Mouse (Mus musculus) urinary bladder, adult 2 months (tissue): ENCODE results near the gene Thoc7. TPM values are rescaled to one million over a fixed set of nuclear protein-coding genes. Genes with fewer than 3 reads are reported as not detected.
"Not testable (repeated sequence)": the region's sequence is repeated elsewhere in the genome, so short reads cannot be mapped to it uniquely, and the experiment has no call there.

Source experiments
- DNase-seq: peaks from one replicate; pipeline ENCODE4 v3.0.0; 2022; ENCODE audit warnings: low spot score
- polyA plus RNA-seq: library from polyadenylated mRNA; depleted of rRNA; stranded (reverse); fragments of >200 nt; gene quantifications from 2 replicates; pipeline ENCODE4 v1.2.3, GENCODE M21; 2012; rRNA removed

Gene Thoc7
- 81.7 and 94.0 TPM in 2 replicates for polyA plus RNA-seq

- peak; percentile 61 for DNase-seq
Observed at GRCm38 (mm10) chr14:13961401-13962112, at the start of gene Thoc7, which contains the start of gene Atxn7. Thoc7 (minus strand) TSS chr14:13961852. Atxn7 (plus strand) TSS chr14:13961440.

DNA sequence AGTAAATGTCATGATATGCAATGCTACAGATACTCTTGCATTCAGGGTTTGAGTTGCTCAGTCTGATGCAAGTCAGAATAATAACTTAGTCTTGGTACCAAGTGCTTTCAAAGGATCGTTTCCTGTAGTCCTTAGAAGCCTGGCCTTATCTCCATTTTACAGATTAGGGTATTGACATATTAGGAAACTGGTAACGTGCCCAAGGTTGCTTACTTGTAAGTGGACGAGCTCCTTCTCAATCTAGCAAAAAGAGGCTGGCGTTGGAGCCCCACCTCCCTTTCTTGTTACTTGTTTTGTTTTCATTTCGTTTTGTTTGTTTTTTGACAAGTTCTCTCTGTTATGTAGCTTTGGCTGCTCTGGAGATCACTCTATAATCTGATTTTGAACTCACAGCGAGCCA, 48.1 kb upstream of the Thoc7 start:
- no peak for DNase-seq

DNA sequence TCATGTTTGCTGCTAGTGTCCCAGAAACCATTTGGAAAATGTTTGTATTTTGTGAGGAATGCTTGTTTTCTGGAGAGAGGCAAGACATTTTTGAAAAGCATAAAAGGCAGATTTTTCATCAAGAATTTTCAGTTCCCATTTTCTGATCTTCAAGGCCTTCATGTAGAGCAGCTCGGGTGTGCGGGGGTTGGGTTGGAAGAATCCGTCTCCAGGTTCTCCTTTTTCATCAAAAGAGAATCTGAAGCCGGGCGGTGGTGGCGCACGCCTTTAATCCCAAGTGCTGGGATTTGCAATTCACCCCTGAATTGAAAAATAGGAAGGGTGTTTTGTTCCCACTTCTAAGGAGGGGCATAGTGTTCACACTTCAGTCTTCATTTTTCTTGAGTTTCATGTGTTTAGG, 41.1 kb upstream of the Thoc7 start:
- DNase-seq = no peak

GRCm38 (mm10) chr14:13995206-13996097, 33.8 kb upstream of the Thoc7 start:
- DNase-seq = no peak

DNA sequence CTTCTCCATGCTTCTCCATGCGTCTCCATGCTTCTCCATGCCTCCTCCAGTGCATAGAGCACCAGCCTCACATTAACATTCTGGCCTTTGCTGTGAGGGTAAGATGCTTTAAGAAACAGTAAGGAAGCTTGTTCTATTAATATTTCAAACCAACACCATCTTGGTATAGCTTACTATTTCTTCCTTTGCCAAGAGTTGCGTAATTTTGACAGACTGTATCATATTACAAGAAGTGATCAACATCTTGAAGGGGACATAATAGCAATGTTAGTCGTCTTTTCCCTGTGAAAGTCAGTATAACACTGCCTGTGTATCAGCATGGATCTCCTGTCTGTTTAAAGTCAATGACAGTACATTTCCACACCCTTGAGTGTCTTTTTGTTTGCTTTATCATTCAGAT, 29.1 kb upstream of the Thoc7 start:
- no peak for DNase-seq

GRCm38 (mm10) chr14:13988397-13988796, 26.7 kb upstream of the Thoc7 start:
- no peak for DNase-seq

GRCm38 (mm10) chr14:13982174-13982573, 20.5 kb upstream of the Thoc7 start:
- no peak for DNase-seq

GRCm38 (mm10) chr14:13981286-13981685, 19.6 kb upstream of the Thoc7 start:
- no peak for DNase-seq

- DNase-seq = no peak
Observed at GRCm38 (mm10) chr14:13977498-13977897, 15.8 kb upstream of the Thoc7 start.

GRCm38 (mm10) chr14:13971644-13972234, 10.1 kb upstream of the Thoc7 start:
- no peak for DNase-seq

GRCm38 (mm10) chr14:13970513-13970912, 8.9 kb upstream of the Thoc7 start:
- DNase-seq = no peak

- DNase-seq = no peak
Observed at GRCm38 (mm10) chr14:13968476-13968875, 6.8 kb upstream of the Thoc7 start.

DNA sequence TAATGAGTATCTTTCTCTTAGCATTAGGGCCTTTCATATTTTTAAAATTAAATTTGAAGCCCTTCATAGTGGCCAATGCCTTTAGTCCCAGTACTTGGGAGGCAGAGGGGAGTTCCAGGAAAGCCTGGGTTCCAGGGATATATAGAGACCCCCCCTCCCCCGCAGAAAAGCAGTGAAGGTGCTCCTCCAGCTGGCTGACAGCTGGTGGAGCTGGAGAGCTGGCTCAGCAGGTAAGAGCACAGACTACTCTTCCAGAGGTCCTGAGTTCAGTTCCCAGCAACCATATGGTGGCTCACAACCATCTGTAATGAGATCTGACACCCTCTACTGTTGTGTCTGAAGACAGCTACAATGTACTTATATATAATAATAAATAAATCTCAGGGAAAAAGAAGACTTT, 6.0 kb upstream of the Thoc7 start:
- no peak for DNase-seq

GRCm38 (mm10) chr14:13963527-13963926, 1.9 kb upstream of the Thoc7 start:
- DNase-seq = no peak

- DNase-seq = no peak
Observed at GRCm38 (mm10) chr14:13962476-13962875, 824 bp upstream of the Thoc7 start.

DNA sequence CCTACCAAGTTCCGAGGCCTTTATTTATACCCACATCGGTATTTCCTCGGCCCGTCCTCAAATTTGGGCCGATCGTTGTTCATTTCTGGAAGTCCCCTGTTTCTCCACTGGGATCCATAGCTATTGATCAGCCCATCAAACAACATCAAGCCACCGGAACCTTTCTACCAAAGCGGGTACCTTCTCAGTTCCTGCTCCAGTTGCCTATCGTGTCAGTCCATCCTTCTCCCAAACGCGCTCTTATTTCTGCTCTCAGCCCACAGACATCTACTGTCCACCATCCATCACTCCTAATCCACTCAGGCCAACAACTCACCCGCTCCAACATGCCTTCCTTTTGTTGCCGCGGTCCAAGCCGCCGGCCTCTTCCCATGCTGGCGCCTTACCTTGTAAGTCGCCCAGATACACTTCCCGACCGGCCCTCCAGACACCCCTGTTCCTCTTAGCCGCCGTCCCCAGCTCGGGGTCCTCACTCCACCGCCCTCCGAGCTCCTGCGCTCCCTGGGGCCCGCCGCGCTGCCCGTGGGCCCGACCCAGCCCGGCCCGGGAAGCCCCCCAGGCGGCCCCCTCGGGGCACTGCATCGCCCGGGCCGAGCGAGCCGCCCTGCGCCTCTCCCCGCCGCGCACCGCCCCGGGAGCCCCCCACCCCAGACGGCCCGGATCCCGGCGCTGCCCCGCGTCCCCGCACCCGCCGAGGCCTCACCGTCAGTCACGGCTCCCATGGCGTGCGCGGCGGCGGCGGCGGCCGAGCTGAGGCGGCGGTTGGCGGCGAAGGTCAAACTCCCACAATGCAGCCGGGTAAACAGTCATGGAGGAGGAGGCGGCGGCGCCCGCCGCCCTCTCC, 948 bp downstream of the Thoc7 start:
- peak; percentile 57 for DNase-seq

GRCm38 (mm10) chr14:13960079-13960478, 1.6 kb downstream of the Thoc7 start:
- DNase-seq = no peak

GRCm38 (mm10) chr14:13952151-13952550, 9.5 kb downstream of the Thoc7 start:
- DNase-seq = not testable (repeated sequence)

DNA sequence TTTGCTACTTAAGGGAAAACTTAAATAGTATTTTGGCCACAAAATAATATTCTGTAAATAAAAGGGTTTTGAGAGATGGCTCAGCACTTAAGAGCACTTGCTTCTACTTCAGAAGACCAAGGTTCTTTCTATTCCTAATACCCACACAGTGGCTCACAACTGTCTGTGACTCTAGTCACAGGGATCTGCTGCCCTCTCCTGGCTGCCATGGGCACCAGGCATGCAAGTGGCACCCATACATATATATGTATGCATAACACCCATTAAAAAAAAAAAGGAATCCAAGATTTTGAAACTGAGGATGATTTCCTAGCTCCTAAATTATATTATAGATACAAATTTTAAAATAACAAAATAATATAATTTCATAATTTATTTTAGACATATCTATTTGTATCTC, 11.3 kb downstream of the Thoc7 start:
- DNase-seq = no peak

DNA sequence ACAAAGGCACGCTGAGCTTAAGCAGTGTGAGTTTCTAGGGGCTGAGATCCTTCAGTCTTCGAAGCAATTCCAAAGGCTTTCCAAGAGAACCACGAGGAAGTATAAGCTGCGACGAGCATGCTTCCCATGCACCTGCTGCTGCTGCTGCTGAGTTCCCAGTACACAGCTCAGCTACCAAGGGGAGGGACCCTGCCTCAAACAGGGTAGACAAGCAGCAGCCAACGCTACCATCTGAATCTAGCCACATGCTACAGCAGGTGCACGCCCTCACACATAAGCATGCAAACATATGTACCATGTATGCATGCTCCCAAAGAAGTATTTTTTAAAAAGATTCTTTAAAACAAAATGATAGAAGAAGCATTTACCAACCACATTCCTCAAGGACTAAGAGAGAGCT, 13.3 kb downstream of the Thoc7 start:
- no peak for DNase-seq

- no peak for DNase-seq
Observed at GRCm38 (mm10) chr14:13944686-13945085, 17.0 kb downstream of the Thoc7 start.

DNA sequence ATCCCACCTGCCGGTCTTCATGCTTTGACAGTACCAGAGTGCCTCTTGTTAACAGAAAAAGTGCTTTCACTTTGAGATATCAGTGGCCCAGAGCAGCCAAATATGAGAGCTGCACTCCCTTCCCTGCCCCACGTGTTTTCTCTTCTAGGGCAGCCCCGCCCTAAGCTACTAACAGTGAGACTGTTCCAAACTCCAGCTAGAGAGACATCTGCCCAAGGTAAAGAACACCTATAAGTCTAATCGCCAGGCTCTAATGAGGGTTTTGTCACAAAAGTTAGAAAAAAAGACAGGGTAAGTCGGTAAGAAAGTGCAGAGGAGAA, 27.6 kb downstream of the Thoc7 start:
- no peak for DNase-seq
